Mouse (Mus musculus): ENCODE measurements at regions not wholly inside any gene's neighbourhood (a gene's known extent, or its start where the extent isn't known, plus 50 kb on each side); places are given as distances from the start of the nearest gene placed in this dataset.
"Not testable (repeated sequence)": the region's sequence is repeated elsewhere in the genome, so short reads cannot be mapped to it uniquely, and the experiment has no call there.

DNA sequence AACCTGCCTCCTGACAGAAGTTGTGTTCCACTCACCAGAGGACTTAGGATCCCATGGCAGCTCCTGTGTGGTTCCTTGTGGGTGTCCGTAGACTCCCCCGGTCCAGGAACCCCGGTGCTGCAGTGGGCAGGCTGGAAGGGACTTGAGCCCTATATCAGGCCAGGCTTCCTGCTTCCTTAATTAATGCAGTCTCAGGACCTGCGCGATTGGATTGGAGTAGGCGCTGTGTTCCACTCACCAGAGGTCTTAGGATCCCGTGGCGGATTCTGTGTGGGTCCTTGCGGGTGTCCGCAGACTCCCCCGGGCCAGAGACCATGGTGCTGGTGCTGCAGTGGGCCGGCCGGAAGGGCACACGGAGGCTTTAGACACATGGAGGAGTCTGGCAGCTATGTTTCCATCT lies 288.7 kb downstream of the Fut8 start:
- H3K4me2 ChIP-seq (replicated peaks; ENCODE audit: low read depth, low read length); H3K36me3 ChIP-seq (ENCODE audit: insufficient read depth, low read length); H3K27me3 ChIP-seq (ENCODE audit: insufficient read depth, low read length); ATAC-seq (ENCODE audit: low FRiP score, low TSS enrichment); H3K9me3 ChIP-seq (ENCODE audit: low read length); H3K27ac ChIP-seq (ENCODE audit: low read length); H3K4me3 ChIP-seq (ENCODE audit: low read length); H3K9ac ChIP-seq (replicated peaks; ENCODE audit: low read length); H3K4me1 ChIP-seq (ENCODE audit: insufficient read depth, low read length): not testable (repeated sequence)
- WGBS, result 93% methylated on average over 14 of the region's 14 CpGs

- ATAC-seq (ENCODE audit: low FRiP score, low TSS enrichment), result no peak
- H3K4me3 ChIP-seq (ENCODE audit: low read length), result no peak overlapping the region
- no peak overlapping the region for H3K4me2 ChIP-seq (replicated peaks; ENCODE audit: low read depth, low read length)
- H3K9me3 ChIP-seq (ENCODE audit: low read length), result no peaks in the 10 kb centered on the region
- H3K4me1 ChIP-seq (ENCODE audit: insufficient read depth, low read length), result peaks cover 6% of the 10 kb centered on the region
- WGBS, result 53% methylated on average over 1 of the region's 1 CpGs
- no peaks in the 10 kb centered on the region for H3K36me3 ChIP-seq (ENCODE audit: insufficient read depth, low read length)
- no peaks in the 10 kb centered on the region for H3K27me3 ChIP-seq (ENCODE audit: insufficient read depth, low read length)
- H3K27ac ChIP-seq (ENCODE audit: low read length), result no peak overlapping the region
- H3K9ac ChIP-seq (replicated peaks; ENCODE audit: low read length), result no peak overlapping the region
These were observed 289.6 kb downstream of the Fut8 start for GRCm38 (mm10) chr12:77527499-77527898.

DNA sequence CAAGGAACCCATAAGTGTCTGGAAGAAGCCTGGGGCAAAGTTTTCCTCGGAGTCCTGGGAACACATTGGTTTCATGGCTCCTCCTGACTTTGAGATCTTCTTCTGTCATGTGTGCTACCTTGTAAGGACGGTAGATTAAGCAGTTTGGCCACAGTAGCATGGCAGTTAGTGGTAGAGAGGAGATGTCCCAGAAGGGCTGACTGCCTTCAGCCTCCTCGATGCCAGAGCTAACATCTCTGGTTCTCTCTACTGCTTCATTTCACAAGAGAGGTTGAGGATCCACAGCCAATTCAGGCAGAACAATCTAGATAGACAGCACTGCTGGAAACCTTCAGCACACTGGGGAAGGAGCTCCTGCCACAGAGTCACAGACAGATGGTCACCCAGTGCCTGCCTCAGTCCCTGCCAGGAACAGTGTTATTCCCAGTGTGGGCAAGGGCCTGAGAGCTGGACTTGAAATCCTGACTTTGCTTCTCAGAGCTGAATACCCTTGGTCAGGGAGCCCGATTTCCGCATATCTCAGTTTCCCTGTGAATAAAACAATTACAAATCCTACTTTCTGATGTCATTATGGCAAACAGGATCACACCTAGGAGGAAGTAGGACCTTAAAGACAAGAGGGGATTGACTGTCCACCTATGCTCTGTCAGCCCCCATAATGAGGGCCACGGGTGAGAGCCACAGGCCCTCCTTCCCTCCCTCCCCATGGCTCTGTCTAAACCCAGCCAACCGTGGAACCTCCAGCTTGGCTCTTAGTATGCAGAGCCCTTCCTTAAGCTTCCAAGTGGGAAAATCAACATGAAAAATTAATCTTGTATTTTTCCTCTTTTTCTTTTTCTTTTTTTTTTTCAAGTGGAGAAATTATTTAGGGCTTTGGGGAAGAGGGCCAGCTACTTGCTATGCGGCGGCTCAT lies 290.3 kb downstream of the Fut8 start:
- peaks cover 6% of the 10 kb centered on the region for H3K4me1 ChIP-seq (ENCODE audit: insufficient read depth, low read length)
- H3K27me3 ChIP-seq (ENCODE audit: insufficient read depth, low read length), result no peaks in the 10 kb centered on the region
- no peak overlapping the region for H3K4me2 ChIP-seq (replicated peaks; ENCODE audit: low read depth, low read length)
- WGBS, result 74% methylated on average over 9 of the region's 9 CpGs
- H3K9ac ChIP-seq (replicated peaks; ENCODE audit: low read length), result no peak overlapping the region
- no peaks in the 10 kb centered on the region for H3K9me3 ChIP-seq (ENCODE audit: low read length)
- ATAC-seq (ENCODE audit: low FRiP score, low TSS enrichment), result peak; percentile 57; the same call in 1 of the 2 replicates
- H3K4me3 ChIP-seq (ENCODE audit: low read length), result no peak overlapping the region
- no peaks in the 10 kb centered on the region for H3K36me3 ChIP-seq (ENCODE audit: insufficient read depth, low read length)
- H3K27ac ChIP-seq (ENCODE audit: low read length), result no peak overlapping the region

- Histone ChIP-seq H3K27ac (ENCODE audit: low read length) (no peak overlapping the region), H3K9ac (replicated peaks; ENCODE audit: low read length) (no peak overlapping the region), H3K4me3 (ENCODE audit: low read length) (no peak overlapping the region), H3K4me2 (replicated peaks; ENCODE audit: low read depth, low read length) (no peak overlapping the region), H3K9me3 (ENCODE audit: low read length) (no peaks in the 10 kb centered on the region), H3K27me3 (ENCODE audit: insufficient read depth, low read length) (no peaks in the 10 kb centered on the region), H3K4me1 (ENCODE audit: insufficient read depth, low read length) (peaks cover 6% of the 10 kb centered on the region), H3K36me3 (ENCODE audit: insufficient read depth, low read length) (no peaks in the 10 kb centered on the region)
- WGBS, result 64% methylated on average over 8 of the region's 8 CpGs
- ATAC-seq (ENCODE audit: low FRiP score, low TSS enrichment), result no peak
These were observed 290.9 kb downstream of the Fut8 start for GRCm38 (mm10) chr12:77528868-77529271.

- Histone ChIP-seq H3K36me3 (ENCODE audit: insufficient read depth, low read length) (no peaks in the 10 kb centered on the region), H3K9ac (replicated peaks; ENCODE audit: low read length) (no peak overlapping the region), H3K4me3 (ENCODE audit: low read length) (no peak overlapping the region), H3K4me1 (ENCODE audit: insufficient read depth, low read length) (peaks cover 6% of the 10 kb centered on the region), H3K27ac (ENCODE audit: low read length) (no peak overlapping the region), H3K9me3 (ENCODE audit: low read length) (no peaks in the 10 kb centered on the region), H3K4me2 (replicated peaks; ENCODE audit: low read depth, low read length) (no peak overlapping the region), H3K27me3 (ENCODE audit: insufficient read depth, low read length) (no peaks in the 10 kb centered on the region)
- no peak for ATAC-seq (ENCODE audit: low FRiP score, low TSS enrichment)
- 87% methylated on average over 4 of the region's 4 CpGs for WGBS
These were observed 291.5 kb downstream of the Fut8 start for GRCm38 (mm10) chr12:77529414-77529813.

DNA sequence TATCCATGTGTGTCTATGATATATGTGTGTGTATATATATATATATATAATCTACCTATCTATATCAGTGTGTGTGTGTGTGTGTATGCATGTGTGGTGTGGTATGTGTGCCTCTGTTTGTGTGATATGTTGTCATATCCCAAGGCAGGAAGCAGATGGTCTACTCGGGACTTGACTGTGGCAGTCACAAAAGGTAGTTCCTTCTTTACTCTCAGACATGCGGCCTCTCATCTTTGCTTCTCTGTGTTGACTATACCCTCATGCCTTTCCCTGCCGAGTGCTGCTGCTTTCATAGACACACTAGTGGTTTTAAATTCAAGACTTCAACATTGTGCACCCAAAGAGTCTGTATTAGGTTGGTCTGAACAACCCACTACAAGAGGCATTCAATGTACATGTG lies 292.0 kb downstream of the Fut8 start:
- H3K4me1 ChIP-seq (ENCODE audit: insufficient read depth, low read length), result peaks cover 6% of the 10 kb centered on the region
- no peaks in the 10 kb centered on the region for H3K9me3 ChIP-seq (ENCODE audit: low read length)
- no peaks in the 10 kb centered on the region for H3K36me3 ChIP-seq (ENCODE audit: insufficient read depth, low read length)
- ATAC-seq (ENCODE audit: low FRiP score, low TSS enrichment), result no peak
- H3K27me3 ChIP-seq (ENCODE audit: insufficient read depth, low read length), result no peaks in the 10 kb centered on the region
- no peak overlapping the region for H3K27ac ChIP-seq (ENCODE audit: low read length)
- WGBS, result 92% methylated on average over 3 of the region's 3 CpGs
- no peak overlapping the region for H3K9ac ChIP-seq (replicated peaks; ENCODE audit: low read length)
- H3K4me2 ChIP-seq (replicated peaks; ENCODE audit: low read depth, low read length), result no peak overlapping the region
- H3K4me3 ChIP-seq (ENCODE audit: low read length), result no peak overlapping the region

GRCm38 (mm10) chr12:77531294-77531693 lies 293.4 kb downstream of the Fut8 start:
- H3K4me3 ChIP-seq (ENCODE audit: low read length), result no peak overlapping the region
- no peaks in the 10 kb centered on the region for H3K9me3 ChIP-seq (ENCODE audit: low read length)
- 87% methylated on average over 5 of the region's 5 CpGs for WGBS
- H3K4me2 ChIP-seq (replicated peaks; ENCODE audit: low read depth, low read length), result no peak overlapping the region
- no peak overlapping the region for H3K9ac ChIP-seq (replicated peaks; ENCODE audit: low read length)
- H3K36me3 ChIP-seq (ENCODE audit: insufficient read depth, low read length), result no peaks in the 10 kb centered on the region
- H3K4me1 ChIP-seq (ENCODE audit: insufficient read depth, low read length), result peaks cover 6% of the 10 kb centered on the region
- no peak overlapping the region for H3K27ac ChIP-seq (ENCODE audit: low read length)
- no peak for ATAC-seq (ENCODE audit: low FRiP score, low TSS enrichment)
- no peaks in the 10 kb centered on the region for H3K27me3 ChIP-seq (ENCODE audit: insufficient read depth, low read length)

- Histone ChIP-seq H3K9me3 (ENCODE audit: low read length) (no peaks in the 10 kb centered on the region), H3K27ac (ENCODE audit: low read length) (no peak overlapping the region), H3K4me3 (ENCODE audit: low read length) (no peak overlapping the region), H3K9ac (replicated peaks; ENCODE audit: low read length) (no peak overlapping the region), H3K27me3 (ENCODE audit: insufficient read depth, low read length) (no peaks in the 10 kb centered on the region), H3K4me2 (replicated peaks; ENCODE audit: low read depth, low read length) (no peak overlapping the region), H3K4me1 (ENCODE audit: insufficient read depth, low read length) (peaks cover 6% of the 10 kb centered on the region), H3K36me3 (ENCODE audit: insufficient read depth, low read length) (no peaks in the 10 kb centered on the region)
- ATAC-seq (ENCODE audit: low FRiP score, low TSS enrichment), result no peak
- 81% methylated on average over 8 of the region's 8 CpGs for WGBS
These were observed 294.6 kb downstream of the Fut8 start for GRCm38 (mm10) chr12:77532547-77532946.

GRCm38 (mm10) chr12:77533606-77534005 lies 295.7 kb downstream of the Fut8 start:
- H3K27ac ChIP-seq (ENCODE audit: low read length), result no peak overlapping the region
- H3K9me3 ChIP-seq (ENCODE audit: low read length), result no peaks in the 10 kb centered on the region
- no peaks in the 10 kb centered on the region for H3K27me3 ChIP-seq (ENCODE audit: insufficient read depth, low read length)
- H3K4me3 ChIP-seq (ENCODE audit: low read length), result no peak overlapping the region
- H3K4me2 ChIP-seq (replicated peaks; ENCODE audit: low read depth, low read length), result no peak overlapping the region
- peaks cover 6% of the 10 kb centered on the region for H3K4me1 ChIP-seq (ENCODE audit: insufficient read depth, low read length)
- no peaks in the 10 kb centered on the region for H3K36me3 ChIP-seq (ENCODE audit: insufficient read depth, low read length)
- H3K9ac ChIP-seq (replicated peaks; ENCODE audit: low read length), result no peak overlapping the region
- no peak for ATAC-seq (ENCODE audit: low FRiP score, low TSS enrichment)
- WGBS, result 86% methylated on average over 2 of the region's 2 CpGs

- no peak for ATAC-seq (ENCODE audit: low FRiP score, low TSS enrichment)
- 80% methylated on average over 3 of the region's 3 CpGs for WGBS
- Histone ChIP-seq H3K9ac (replicated peaks; ENCODE audit: low read length) (no peak overlapping the region), H3K4me2 (replicated peaks; ENCODE audit: low read depth, low read length) (no peak overlapping the region), H3K27me3 (ENCODE audit: insufficient read depth, low read length) (no peaks in the 10 kb centered on the region), H3K4me1 (ENCODE audit: insufficient read depth, low read length) (peaks cover 2% of the 10 kb centered on the region), H3K4me3 (ENCODE audit: low read length) (no peak overlapping the region), H3K36me3 (ENCODE audit: insufficient read depth, low read length) (no peaks in the 10 kb centered on the region), H3K9me3 (ENCODE audit: low read length) (no peaks in the 10 kb centered on the region), H3K27ac (ENCODE audit: low read length) (no peak overlapping the region)
These were observed 296.2 kb downstream of the Fut8 start for GRCm38 (mm10) chr12:77534079-77534478.

All from kidney, embryonic 16.5 days (tissue).